Mouse (Mus musculus) ZHBTc4 (cell line): ENCODE results near the gene Lmbrd1.
A peak's percentile ranks its signal among the peaks of the same experiment; 100 is the strongest.
"Not testable (repeated sequence)": the region's sequence is repeated elsewhere in the genome, so short reads cannot be mapped to it uniquely, and the experiment has no call there.

Experiments
- DNase-seq: peaks from one replicate; pipeline ENCODE4 v3.0.0-alpha.2; 2011; ENCODE audit warnings: low read depth, low spot score

Lmbrd1 gene

GRCm38 (mm10) chr1:24678205-24678917 is at the start of gene Lmbrd1:
Gene Lmbrd1, plus strand, starts transcription at chr1:24678630.
- peak; percentile 95 for DNase-seq

- peak; percentile 20 for DNase-seq
Measured at GRCm38 (mm10) chr1:24633553-24634132, 44.8 kb upstream of the Lmbrd1 start.

GRCm38 (mm10) chr1:24650100-24650499 is 28.3 kb upstream of the Lmbrd1 start:
- DNase-seq: no peak

GRCm38 (mm10) chr1:24659914-24660313 is 18.5 kb upstream of the Lmbrd1 start:
- DNase-seq: no peak

GRCm38 (mm10) chr1:24660662-24661061 is 17.8 kb upstream of the Lmbrd1 start:
- DNase-seq: not testable (repeated sequence)

- DNase-seq: no peak
Measured at GRCm38 (mm10) chr1:24661551-24661950, 16.9 kb upstream of the Lmbrd1 start.

GRCm38 (mm10) chr1:24664158-24664557 is 14.3 kb upstream of the Lmbrd1 start:
- no peak for DNase-seq

- no peak for DNase-seq
Measured at GRCm38 (mm10) chr1:24673231-24673630, 5.2 kb upstream of the Lmbrd1 start.

- peak; percentile 60 for DNase-seq
Measured at GRCm38 (mm10) chr1:24677706-24678105, 724 bp upstream of the Lmbrd1 start.

- DNase-seq: no peak
Measured at GRCm38 (mm10) chr1:24679071-24679470, 641 bp downstream of the Lmbrd1 start.

- DNase-seq: no peak
Measured at GRCm38 (mm10) chr1:24680991-24681390, 2.6 kb downstream of the Lmbrd1 start.

GRCm38 (mm10) chr1:24681946-24682345 is 3.5 kb downstream of the Lmbrd1 start:
- no peak for DNase-seq

- peak; percentile 29 for DNase-seq
Measured at GRCm38 (mm10) chr1:24683947-24684346, 5.5 kb downstream of the Lmbrd1 start.

- DNase-seq: no peak
Measured at GRCm38 (mm10) chr1:24685606-24686005, 7.2 kb downstream of the Lmbrd1 start.

- DNase-seq: no peak
Measured at GRCm38 (mm10) chr1:24686235-24687021, 8.0 kb downstream of the Lmbrd1 start.

GRCm38 (mm10) chr1:24697677-24698076 is 19.2 kb downstream of the Lmbrd1 start:
- DNase-seq: no peak

- no peak for DNase-seq
Measured at GRCm38 (mm10) chr1:24698146-24698880, 19.9 kb downstream of the Lmbrd1 start.

- DNase-seq: peak; percentile 91
Measured at GRCm38 (mm10) chr1:24699320-24699719, 20.9 kb downstream of the Lmbrd1 start.

GRCm38 (mm10) chr1:24700241-24700640 is 21.8 kb downstream of the Lmbrd1 start:
- DNase-seq: no peak

- no peak for DNase-seq
Measured at GRCm38 (mm10) chr1:24703821-24704220, 25.4 kb downstream of the Lmbrd1 start.

- DNase-seq: no peak
Measured at GRCm38 (mm10) chr1:24716301-24716700, 37.9 kb downstream of the Lmbrd1 start.

- DNase-seq: no peak
Measured at GRCm38 (mm10) chr1:24719621-24720020, 41.2 kb downstream of the Lmbrd1 start.
